Mouse (Mus musculus): Measurements from ENCODE around the gene Rassf1. TPM values are rescaled to one million over a fixed set of nuclear protein-coding genes. Genes with fewer than 3 reads are reported as not detected.

Rassf1 gene
- total and polyA plus RNA-seq, 3 experiments, result 11.6 to 17.7 (median 15.3) TPM

GRCm38 (mm10) chr9:107547026-107547425 is 4.3 kb upstream of the Rassf1 start, which contains the start of gene Zmynd10:
Zmynd10 (plus strand) TSS chr9:107547298.
- peak; percentile 96 for DNase-seq (ENCODE audit: extremely low read depth)
- Histone ChIP-seq H3K79me2 (replicated peaks; ENCODE audit: control insufficient read depth, extremely low read depth, insufficient read depth, poor library complexity, severe bottlenecking) (no peaks in the 10 kb centered on the region), H3K4me1 (ENCODE audit: control insufficient read depth in 1 of 2, insufficient read depth in 2 of 2) (peaks cover 3 to 42% of the 10 kb centered on the region in 2 experiments; a peak in 3 of 4 replicates), H3K4me3 (replicated peaks in 1 of 3; ENCODE audit: low read depth in 2 of 3, low read length in 2 of 3, poor library complexity in 1 of 3) (no peak within 1 kb of the TSS), H3K9ac (ENCODE audit: insufficient read depth, low read depth) (no peak within 1 kb of the TSS), H3K36me3 (replicated peaks in 1 of 2; ENCODE audit: control insufficient read depth in 1 of 2, insufficient read depth in 1 of 2, low read length in 1 of 2) (peaks cover 23 to 36% of the 10 kb centered on the region in 2 experiments), H3K27ac (ENCODE audit: insufficient read depth, low read depth) (no peak within 1 kb of the TSS), H3K9me3 (replicated peaks; ENCODE audit: low read length) (no peaks in the 10 kb centered on the region), H3K4me2 (ENCODE audit: insufficient read depth, low read depth, poor library complexity, severe bottlenecking) (peak within 1 kb of the TSS; percentile 38), H3K27me3 (replicated peaks) (no peaks in the 10 kb centered on the region)
- dilution Hi-C loops (cut with MboI; ENCODE audit: extremely low pct_ligation_motif_present, extremely low pct_unique_long_range_greater_than_20kb, low sequenced_read_pairs), result no loop called here
- in situ Hi-C loops (cut with MboI; ENCODE audit: low pct_ligation_motif_present, low pct_unique_long_range_greater_than_20kb, low sequenced_read_pairs), result no loop called here
- peak; percentile 19; the same call in 1 of the 2 replicates for TF ChIP-seq HCFC1 (IDR thresholded peaks at IDR 0.05; ENCODE audit: low read depth, low read length)
- no peak for TF ChIP-seq GABPA (IDR thresholded peaks at IDR 0.05; ENCODE audit: insufficient replicate concordance, low read depth, low read length)
- TF ChIP-seq MXI1 (IDR thresholded peaks at IDR 0.05; ENCODE audit: low read depth, low read length), result peak; percentile 79
- TF ChIP-seq TBP (conservative IDR thresholded peaks at IDR 0.05; ENCODE audit: low read depth, low read length), result no peak
- TF ChIP-seq ZMIZ1 (IDR thresholded peaks at IDR 0.05; ENCODE audit: low read depth, low read length), result no peak
- peak; percentile 49; the same call in 1 of the 2 replicates for TF ChIP-seq MYC (IDR thresholded peaks at IDR 0.05; ENCODE audit: low read depth, low read length)
- TF ChIP-seq TCF12 (IDR thresholded peaks at IDR 0.05; ENCODE audit: low read depth, low read length), result peak; percentile 71
- TF ChIP-seq CHD2 (IDR thresholded peaks at IDR 0.05; ENCODE audit: low read length), result no peak
- no peak for TF ChIP-seq USF1 (IDR thresholded peaks at IDR 0.05; ENCODE audit: low read depth, low read length)
- peak; percentile 81 for TF ChIP-seq NRF1 (IDR thresholded peaks at IDR 0.05; ENCODE audit: low read depth, low read length)
- peak; percentile 26; the same call in 1 of the 2 replicates for TF ChIP-seq ELF1 (IDR thresholded peaks at IDR 0.05; ENCODE audit: low read depth, low read length)
- TF ChIP-seq BHLHE40 (IDR thresholded peaks at IDR 0.05; ENCODE audit: low read depth, low read length), result peak; percentile 35; the same call in 1 of the 2 replicates
- TF ChIP-seq ETS1 (conservative IDR thresholded peaks at IDR 0.05; ENCODE audit: low read depth, low read length), result peak; percentile 87
- TF ChIP-seq JUND (conservative IDR thresholded peaks at IDR 0.05; ENCODE audit: low read depth, low read length), result no peak
- TF ChIP-seq MAX (IDR thresholded peaks at IDR 0.05; ENCODE audit: low read length), result peak; percentile 36
- TF ChIP-seq SIN3A (IDR thresholded peaks at IDR 0.05; ENCODE audit: low read length), result peak; percentile 99

GRCm38 (mm10) chr9:107547957-107548356 is 3.4 kb upstream of the Rassf1 start:
- dilution Hi-C loops (cut with MboI; ENCODE audit: extremely low pct_ligation_motif_present, extremely low pct_unique_long_range_greater_than_20kb, low sequenced_read_pairs) (no loop called here), in situ Hi-C loops (cut with MboI; ENCODE audit: low pct_ligation_motif_present, low pct_unique_long_range_greater_than_20kb, low sequenced_read_pairs) (no loop called here)
- Histone ChIP-seq H3K79me2 (replicated peaks; ENCODE audit: control insufficient read depth, extremely low read depth, insufficient read depth, poor library complexity, severe bottlenecking) (no peaks in the 10 kb centered on the region), H3K4me1 (ENCODE audit: control insufficient read depth in 1 of 2, insufficient read depth in 2 of 2) (peaks cover 3 to 42% of the 10 kb centered on the region in 2 experiments), H3K27ac (ENCODE audit: insufficient read depth, low read depth) (no peak overlapping the region), H3K4me3 (replicated peaks in 1 of 3; ENCODE audit: low read depth in 2 of 3, low read length in 2 of 3, poor library complexity in 1 of 3) (no peak overlapping the region), H3K27me3 (replicated peaks) (no peaks in the 10 kb centered on the region), H3K4me2 (ENCODE audit: insufficient read depth, low read depth, poor library complexity, severe bottlenecking) (no peak overlapping the region), H3K36me3 (replicated peaks in 1 of 2; ENCODE audit: control insufficient read depth in 1 of 2, insufficient read depth in 1 of 2, low read length in 1 of 2) (peaks cover 23 to 38% of the 10 kb centered on the region in 2 experiments), H3K9ac (ENCODE audit: insufficient read depth, low read depth) (no peak overlapping the region), H3K9me3 (replicated peaks; ENCODE audit: low read length) (no peaks in the 10 kb centered on the region)
- TF ChIP-seq SMC3 (IDR thresholded peaks at IDR 0.05; ENCODE audit: low read depth, low read length) (no peak), ETS1 (conservative IDR thresholded peaks at IDR 0.05; ENCODE audit: low read depth, low read length) (no peak), MAX (IDR thresholded peaks at IDR 0.05; ENCODE audit: low read length) (no peak), ELF1 (IDR thresholded peaks at IDR 0.05; ENCODE audit: low read depth, low read length) (no peak)
- DNase-seq (ENCODE audit: extremely low read depth), result no peak
